Mouse (Mus musculus) adrenal gland, postnatal 4 days (tissue): Measurements from ENCODE around the gene Nfu1. TPM values are rescaled to one million over a fixed set of nuclear protein-coding genes. Genes with fewer than 3 reads are reported as not detected.

ENCODE experiments used
- DNase-seq, 2 experiments: peaks; one replicate each; pipeline ENCODE4 v3.0.0; 2021 to 2022; ENCODE audit warnings: low spot score in 2 of 2, mixed read lengths in 2 of 2
- total RNA-seq, 2 experiments: library from RNA; stranded (reverse); gene quantifications; 2 replicates each; pipeline ENCODE4 v1.2.3; 2021

Nfu1 gene
- total RNA-seq, 2 experiments from 2014 or later = 76.2 to 82.8 TPM

GRCm38 (mm10) chr6:87069195-87069900 lies 60.3 kb downstream of the Nfu1 start:
- DNase-seq = no peak

GRCm38 (mm10) chr6:87070641-87071040 lies 61.6 kb downstream of the Nfu1 start:
- no peak for DNase-seq

- DNase-seq = no peak
These were observed 63.7 kb downstream of the Nfu1 start for GRCm38 (mm10) chr6:87072759-87073158.

GRCm38 (mm10) chr6:87075092-87075685 lies 66.2 kb downstream of the Nfu1 start:
- no peak for DNase-seq

Other genes starting within 250 kb of the Nfu1 start
- gene Anxa4, start 215.7 kb upstream of the Nfu1 start, total RNA-seq = 10 to 100 TPM; 48.3 to 62.2 TPM
- 10 to 100 TPM; 85.6 to 87.7 TPM for gene Aak1, start 159.7 kb upstream of the Nfu1 start, total RNA-seq
- gene Gfpt1, start 33.6 kb downstream of the Nfu1 start, total RNA-seq = 10 to 100 TPM; 39.8 to 42.6 TPM
- under 1 TPM in 1 of 2 experiments, not detected in 1; 0.28 TPM for gene D6Ertd527e, start 95.5 kb downstream of the Nfu1 start, total RNA-seq